ENCODE assay signal across 12 mouse cellular contexts in the genomic region with DNA sequence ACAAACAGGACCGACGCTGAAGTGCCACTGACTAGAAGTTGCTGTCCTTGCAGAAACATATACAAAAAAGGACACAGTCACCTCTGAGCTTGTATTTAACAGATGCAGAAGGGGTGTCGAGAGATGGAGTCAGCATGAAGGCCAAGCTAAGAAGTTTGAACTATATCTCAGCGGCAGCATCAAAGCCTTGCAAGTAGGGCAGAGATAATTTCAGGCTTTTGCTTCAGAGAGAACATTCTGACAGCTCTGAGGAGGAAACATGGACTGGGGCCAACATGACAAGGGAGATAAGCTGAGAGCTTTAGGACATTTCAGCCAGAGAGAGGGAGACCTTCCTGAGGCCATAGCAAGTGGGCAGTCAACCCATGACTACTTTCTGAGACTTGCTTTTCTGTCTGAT.
DNase-seq lines count a peak whose midpoint lies in the region; ATAC-seq and TF ChIP-seq lines count a peak whose summit lies in the region.
"Had no signal": no experiment of that assay in that cellular context is flagged by ENCODE, and none has a peak within 500 bp of the region (broad histone marks: within the 10 kb centered on the region; RNA-seq: fewer than 3 reads in every experiment).

No protein-coding gene starts in this region.

- no peak overlapping the region for H3K9ac ChIP-seq in heart, embryonic 13.5 days
- no peak overlapping the region for H3K9ac ChIP-seq in lung, postnatal 0 days (replicated peaks; ENCODE audit: low read depth)
- H3K9ac ChIP-seq in liver, embryonic 11.5 days (ENCODE audit: low read depth, low read length): no peak overlapping the region
- H3K9ac ChIP-seq: forebrain, embryonic 15.5 days; midbrain, embryonic 15.5 days had no signal

- WGBS in heart, embryonic 13.5 days: 25% methylated on average over 4 of the region's 4 CpGs
- 43% methylated on average over 4 of the region's 4 CpGs for WGBS in lung, postnatal 0 days
- 75% methylated on average over 4 of the region's 4 CpGs for WGBS in liver, embryonic 11.5 days

- TF ChIP-seq EP300 in lung, postnatal 0 days (IDR thresholded peaks at IDR 0.05): 0 out of 2 replicates have a peak, but pooled peaks have one; percentile 14

- H3K4me1 ChIP-seq in heart, embryonic 13.5 days: peaks cover 14% of the 10 kb centered on the region
- H3K4me1 ChIP-seq in lung, postnatal 0 days (ENCODE audit: insufficient read depth, low read depth, low read length): no peaks in the 10 kb centered on the region
- no peaks in the 10 kb centered on the region for H3K4me1 ChIP-seq in liver, embryonic 11.5 days (replicated peaks; ENCODE audit: control insufficient read depth, insufficient read depth, low read length)
- H3K4me1 ChIP-seq: forebrain, embryonic 15.5 days; midbrain, embryonic 15.5 days had no signal

- H3K27me3 ChIP-seq in heart, embryonic 13.5 days (replicated peaks): no peaks in the 10 kb centered on the region
- H3K27me3 ChIP-seq in lung, postnatal 0 days (replicated peaks; ENCODE audit: insufficient read depth, low read length): no peaks in the 10 kb centered on the region
- no peaks in the 10 kb centered on the region for H3K27me3 ChIP-seq in liver, embryonic 11.5 days (replicated peaks; ENCODE audit: control insufficient read depth, insufficient read depth, low read length)
- H3K27me3 ChIP-seq: forebrain, embryonic 15.5 days; midbrain, embryonic 15.5 days had no signal

- no peak; the same call in 1 of the 2 replicates for ATAC-seq in heart, embryonic 13.5 days (ENCODE audit: extremely low read depth, insufficient number of reproducible peaks, low FRiP score, low TSS enrichment)
- ATAC-seq in lung, postnatal 0 days: peak; percentile 28
- ATAC-seq in liver, embryonic 11.5 days (replicated peaks; ENCODE audit: low FRiP score): no peak
- ATAC-seq: forebrain, embryonic 15.5 days; midbrain, embryonic 15.5 days had no signal

- H3K36me3 ChIP-seq in heart, embryonic 13.5 days: no peaks in the 10 kb centered on the region
- H3K36me3 ChIP-seq in lung, postnatal 0 days (ENCODE audit: insufficient read depth, low read length): no peaks in the 10 kb centered on the region
- no peaks in the 10 kb centered on the region for H3K36me3 ChIP-seq in liver, embryonic 11.5 days (ENCODE audit: control insufficient read depth, insufficient read depth, low read length)
- H3K36me3 ChIP-seq: forebrain, embryonic 15.5 days; midbrain, embryonic 15.5 days had no signal

- no peak overlapping the region for H3K4me3 ChIP-seq in heart, embryonic 13.5 days
- H3K4me3 ChIP-seq in lung, postnatal 0 days (ENCODE audit: low read depth, low read length): no peak overlapping the region
- H3K4me3 ChIP-seq in liver, embryonic 11.5 days (ENCODE audit: low read depth, low read length): no peak overlapping the region
- H3K4me3 ChIP-seq: forebrain, embryonic 15.5 days; midbrain, embryonic 15.5 days had no signal

- peak overlapping the region; percentile 53; the same call in 1 of the 2 replicates for H3K27ac ChIP-seq in heart, embryonic 13.5 days (replicated peaks)
- no peak overlapping the region for H3K27ac ChIP-seq in lung, postnatal 0 days (ENCODE audit: low read length)
- no peak overlapping the region for H3K27ac ChIP-seq in liver, embryonic 11.5 days (ENCODE audit: low read depth, low read length)
- H3K27ac ChIP-seq: forebrain, embryonic 15.5 days; macrophage; midbrain, embryonic 15.5 days had no signal

- H3K9me3 ChIP-seq in heart, embryonic 13.5 days: no peaks in the 10 kb centered on the region
- H3K9me3 ChIP-seq in lung, postnatal 0 days (ENCODE audit: low read length): no peaks in the 10 kb centered on the region
- H3K9me3 ChIP-seq in liver, embryonic 11.5 days (ENCODE audit: control insufficient read depth, low read length): no peaks in the 10 kb centered on the region
- H3K9me3 ChIP-seq: forebrain, embryonic 15.5 days; midbrain, embryonic 15.5 days had no signal

- H3K4me2 ChIP-seq in heart, embryonic 13.5 days: no peak overlapping the region
- no peak overlapping the region for H3K4me2 ChIP-seq in lung, postnatal 0 days (replicated peaks; ENCODE audit: low read depth, low read length)
- H3K4me2 ChIP-seq in liver, embryonic 11.5 days: no peak overlapping the region
- H3K4me2 ChIP-seq: forebrain, embryonic 15.5 days; midbrain, embryonic 15.5 days had no signal

- DNase-seq in adrenal gland, adult 18-20 months (ENCODE audit: low spot score in 2 of 2): peak; percentile 19 to 21
- DNase-seq in adrenal gland, postnatal 10 days: peak; percentile 64
- peak; percentile 58 for DNase-seq in lung, postnatal 0 days (ENCODE audit: low spot score)
- no peak for DNase-seq in gastrocnemius, adult 8-10 months (ENCODE audit: low spot score in 2 of 2)
- DNase-seq in left cerebral cortex, adult 8-10 months (ENCODE audit: low spot score in 2 of 2): no peak
- DNase-seq in liver, embryonic 11.5 days (ENCODE audit: low spot score): no peak
- DNase-seq: kidney, postnatal 25 days; thymus, postnatal 4 days had no signal

- TF ChIP-seq CTCF in lung, postnatal 0 days (IDR thresholded peaks at IDR 0.05): no peak

Comparison
In these comparisons a context has a peak if more than half of its experiments do, and no peak if none do; other contexts are left out.
1. DNase-seq: peak in adrenal gland, adult 18-20 months (2 of 2), adrenal gland, postnatal 10 days (single experiment) and lung, postnatal 0 days (single experiment); none in gastrocnemius, adult 8-10 months (0 of 2), left cerebral cortex, adult 8-10 months (0 of 2) and liver, embryonic 11.5 days (single experiment).